48 mouse cellular contexts compared by ENCODE assay signal in the genomic region with DNA sequence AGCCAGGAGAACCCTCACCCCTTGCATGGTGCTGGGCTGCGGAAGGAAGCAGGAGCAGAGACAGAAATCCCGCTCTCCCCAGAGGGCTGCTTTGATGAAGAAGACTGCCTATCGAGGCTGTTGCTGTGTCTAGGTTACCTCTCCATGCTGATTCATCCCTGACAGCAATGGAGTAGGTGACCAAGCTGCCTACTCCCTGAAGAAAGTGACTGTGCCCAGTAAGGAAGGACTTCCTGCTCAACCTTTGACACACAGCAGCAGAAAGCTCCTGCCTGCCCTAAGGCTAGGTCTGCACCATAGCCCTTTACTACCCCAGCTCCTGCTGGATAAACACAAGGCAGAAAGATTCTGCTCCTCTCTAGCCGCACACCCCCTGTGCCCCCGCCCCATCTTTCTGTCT. TPM values are rescaled to one million over a fixed set of nuclear protein-coding genes. Genes with fewer than 3 reads are reported as not detected.
"Had no signal": no experiment of that assay in that cellular context is flagged by ENCODE, and none has a peak within 500 bp of the region (broad histone marks: within the 10 kb centered on the region; RNA-seq: fewer than 3 reads in every experiment).

No protein-coding gene starts in this region.

- H3K9ac ChIP-seq: heart, embryonic 12.5 days; heart, embryonic 13.5 days; heart, embryonic 15.5 days; hindbrain, embryonic 12.5 days; hindbrain, embryonic 13.5 days; hindbrain, embryonic 14.5 days; hindbrain, embryonic 15.5 days; intestine, embryonic 15.5 days; kidney, embryonic 15.5 days had no signal

- H3K36me3 ChIP-seq: heart, embryonic 10.5 days; heart, embryonic 12.5 days; heart, embryonic 13.5 days; heart, embryonic 15.5 days; hindbrain, embryonic 10.5 days; hindbrain, embryonic 12.5 days; hindbrain, embryonic 13.5 days; hindbrain, embryonic 15.5 days; intestine, embryonic 15.5 days; kidney, embryonic 15.5 days had no signal

- H3K9me3 ChIP-seq: heart, embryonic 10.5 days; heart, embryonic 12.5 days; heart, embryonic 13.5 days; heart, embryonic 15.5 days; hindbrain, embryonic 10.5 days; hindbrain, embryonic 12.5 days; hindbrain, embryonic 13.5 days; hindbrain, embryonic 15.5 days; intestine, embryonic 15.5 days; kidney, embryonic 15.5 days had no signal

- H3K4me1 ChIP-seq: heart, embryonic 10.5 days; heart, embryonic 12.5 days; heart, embryonic 13.5 days; heart, embryonic 15.5 days; intestine, embryonic 15.5 days; kidney, embryonic 15.5 days had no signal

- H3K27me3 ChIP-seq: hindbrain, embryonic 15.5 days had no signal

- H3K27ac ChIP-seq: heart, adult 2 months; heart, embryonic 10.5 days; heart, embryonic 13.5 days; heart, embryonic 15.5 days; hindbrain, embryonic 10.5 days; hindbrain, embryonic 12.5 days; hindbrain, embryonic 13.5 days; hindbrain, embryonic 14.5 days; hindbrain, embryonic 15.5 days; hindbrain, postnatal 0 days; intestine, embryonic 15.5 days; kidney, embryonic 15.5 days; kidney, postnatal 0 days; layer of hippocampus, adult 2 months had no signal

- H3K4me3 ChIP-seq: heart, adult 2 months; heart, embryonic 10.5 days; heart, embryonic 12.5 days; heart, embryonic 13.5 days; heart, embryonic 15.5 days; hindbrain, embryonic 10.5 days; hindbrain, embryonic 12.5 days; hindbrain, embryonic 13.5 days; hindbrain, embryonic 15.5 days; intestine, embryonic 15.5 days; kidney, embryonic 15.5 days; layer of hippocampus, adult 2 months had no signal

- DNase-seq: heart, adult 2 months; heart, postnatal 10 days; heart, postnatal 14 days; heart, postnatal 36 days; heart, postnatal 4 days; kidney, adult 11 months; kidney, adult 18-20 months; kidney, adult 2 months; kidney, adult 8-10 months; kidney, adult 9 months; kidney, postnatal 10 days; kidney, postnatal 14 days; kidney, postnatal 25 days; kidney, postnatal 36 days; kidney, postnatal 4 days; layer of hippocampus, adult 9-11 months had no signal

- ATAC-seq: hindbrain, embryonic 16.5 days; hindbrain, postnatal 0 days; inflammation-experienced regulatory T-cells, adult 6 months; intestine, embryonic 15.5 days; intestine, embryonic 16.5 days; intestine, postnatal 0 days had no signal

- H3K4me2 ChIP-seq: heart, embryonic 11.5 days; heart, embryonic 12.5 days; heart, embryonic 13.5 days; heart, embryonic 15.5 days; hindbrain, embryonic 12.5 days; hindbrain, embryonic 13.5 days; hindbrain, embryonic 14.5 days; hindbrain, embryonic 15.5 days; intestine, embryonic 15.5 days; kidney, embryonic 15.5 days had no signal

RNA-seq across cellular contexts. Expression of a gene that starts 27.8 kb away (rescaled TPM):
- total RNA-seq: heart, adult 2 months; heart, adult 8-10 months; heart, postnatal 10 days; heart, postnatal 14 days; heart, postnatal 25 days; heart, postnatal 36 days; heart, postnatal 4 days; hematopoietic stem cell, adult 5-6 weeks; layer of hippocampus, adult 18-20 months; layer of hippocampus, adult 2 months; layer of hippocampus, adult 8-10 months; layer of hippocampus, postnatal 25 days had no signal
- polyA plus RNA-seq: heart, adult 2 months; heart, embryonic 11.5 days; heart, embryonic 12.5 days; heart, embryonic 13.5 days; heart, embryonic 14.5 days; heart, embryonic 15.5 days; heart, embryonic 16.5 days; heart, postnatal 0 days; inflammation-experienced regulatory T-cells, adult 6 months; intestine, embryonic 14.5 days; intestine, embryonic 15.5 days; intestine, embryonic 16.5 days; intestine, postnatal 0 days; kidney, adult 2 months; kidney, embryonic 14.5 days; kidney, embryonic 15.5 days; kidney, embryonic 16.5 days; kidney, postnatal 0 days; large intestine, adult 2 months had no signal
